Mouse (Mus musculus) lung, postnatal 36 days (tissue): ENCODE results near the gene Scarf2.

Experiments
- DNase-seq: peaks from one replicate; pipeline ENCODE4 v3.0.0; 2022; ENCODE audit warnings: mixed read lengths

The Scarf2 gene

DNA sequence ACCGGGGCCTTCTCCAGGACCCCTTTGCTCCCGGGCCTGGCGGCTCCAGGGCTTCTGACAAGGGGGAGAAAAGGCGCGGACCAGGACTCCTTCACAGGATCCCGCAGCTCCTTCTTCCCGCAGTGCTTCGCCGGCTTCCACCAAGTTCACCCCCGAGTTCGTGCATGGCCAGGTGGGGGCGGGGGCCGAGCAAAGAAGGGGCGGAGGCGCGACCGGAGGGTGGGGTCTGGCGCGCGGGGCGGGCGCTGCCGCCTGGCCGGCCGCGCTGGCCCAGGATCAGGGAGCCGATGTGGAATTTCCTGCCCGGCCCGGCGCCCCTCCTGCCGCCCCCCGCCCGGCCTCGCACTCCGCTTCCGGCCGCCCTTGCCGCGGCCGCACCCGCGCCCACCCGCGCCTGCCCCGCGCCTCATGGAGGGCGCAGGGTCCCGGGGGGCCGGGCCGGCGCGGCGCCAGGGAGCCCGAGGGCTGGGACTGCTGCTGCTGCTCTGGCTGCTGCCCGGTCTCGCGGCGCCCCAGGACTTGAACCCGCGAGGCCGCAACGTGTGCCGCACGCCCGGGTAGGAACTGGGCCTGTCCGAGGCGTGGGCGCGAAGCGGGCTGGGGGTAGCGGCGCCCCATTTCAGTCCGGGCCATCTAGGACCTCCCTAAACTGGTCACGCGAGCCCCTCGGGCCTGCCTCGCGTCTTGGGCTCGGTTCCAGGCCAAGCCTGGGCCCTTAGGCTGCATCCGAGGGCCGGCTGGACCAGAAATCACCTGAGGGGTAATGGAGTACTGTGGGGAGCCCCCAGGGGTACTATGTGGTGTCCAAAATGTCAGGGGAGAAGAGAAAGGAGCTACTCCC is at the start of gene Scarf2:
TSS of gene Scarf2 (plus strand) at position 312 of the 841 bp plus-strand sequence.
- DNase-seq: peak; percentile 75

DNA sequence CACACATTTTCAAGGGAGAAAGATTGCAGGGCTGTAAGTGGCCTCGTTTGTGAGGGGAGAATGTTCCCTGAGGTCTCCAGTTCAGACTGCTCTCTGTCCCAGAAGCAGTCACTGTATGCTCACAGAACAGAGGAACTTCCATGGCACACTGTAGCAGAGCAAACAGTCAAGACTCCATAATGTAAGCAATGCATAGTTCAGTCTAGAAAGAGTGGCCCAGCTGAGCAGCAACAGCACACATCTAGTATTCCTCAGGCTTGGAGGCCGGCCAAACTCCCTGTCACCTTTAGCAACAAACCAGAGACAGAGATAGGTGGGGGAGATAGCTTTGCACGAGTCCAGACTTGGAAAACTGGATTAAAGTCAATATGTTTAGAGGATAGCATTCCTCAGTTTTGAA is 44.1 kb upstream of the Scarf2 start:
- no peak for DNase-seq

DNA sequence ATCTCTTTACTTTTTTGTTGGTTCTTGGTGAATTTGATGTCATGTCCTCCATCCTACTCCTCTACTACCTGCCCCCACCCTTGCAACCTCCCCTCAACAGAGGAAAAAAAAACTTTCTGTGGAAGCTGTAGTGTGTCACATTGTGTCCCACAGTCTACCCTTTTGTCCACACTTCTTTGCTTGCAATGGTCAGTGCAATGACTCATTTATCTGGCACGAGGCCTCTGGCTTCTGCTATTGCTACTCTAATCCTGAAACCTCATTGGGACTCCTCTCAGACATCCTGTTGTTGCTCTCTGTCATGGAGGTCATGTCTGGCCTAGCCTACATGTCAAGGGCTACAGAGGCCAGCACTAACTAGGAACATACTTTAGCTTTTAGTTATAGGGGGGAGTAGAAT is 43.4 kb upstream of the Scarf2 start:
- DNase-seq: no peak

DNA sequence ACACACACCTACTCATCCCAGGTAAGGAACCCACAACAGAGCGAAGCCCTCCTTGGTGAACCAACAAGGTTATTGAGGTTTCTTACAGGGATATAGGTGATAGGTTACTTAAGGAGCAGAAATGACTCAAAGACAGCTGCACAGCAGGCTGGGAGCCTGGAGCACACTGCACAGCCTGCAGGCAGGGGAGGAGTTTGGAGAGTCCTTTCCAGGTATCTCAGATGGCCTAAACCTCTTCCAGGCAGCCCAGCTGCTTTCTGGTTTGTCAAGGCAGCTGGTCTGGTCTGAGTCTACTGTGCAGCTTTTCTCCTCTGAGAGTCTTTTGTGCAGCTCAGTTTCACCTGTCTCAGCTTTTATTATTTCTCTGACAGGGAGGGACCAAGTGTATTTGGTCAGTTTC is 39.3 kb upstream of the Scarf2 start:
- DNase-seq: no peak

DNA sequence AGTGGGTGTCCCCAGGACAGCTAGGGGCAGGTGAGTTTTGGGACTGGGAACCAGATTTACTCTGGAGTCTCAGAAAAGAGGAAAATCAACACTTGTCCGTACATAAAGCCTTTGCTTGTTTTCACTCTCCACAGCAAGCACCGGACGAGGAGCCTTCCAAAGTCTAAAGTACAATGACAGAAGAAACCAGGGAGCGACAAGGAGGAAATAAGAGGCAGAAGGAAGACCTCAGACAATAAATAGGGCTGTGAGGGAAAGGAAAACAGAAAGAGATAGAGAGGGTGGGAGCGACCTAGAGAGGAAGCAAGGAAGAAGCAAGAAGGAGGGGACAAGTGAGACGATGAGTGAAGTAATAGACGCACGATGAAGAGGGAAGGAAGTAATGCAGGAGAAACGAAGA is 38.2 kb upstream of the Scarf2 start:
- DNase-seq: no peak

DNA sequence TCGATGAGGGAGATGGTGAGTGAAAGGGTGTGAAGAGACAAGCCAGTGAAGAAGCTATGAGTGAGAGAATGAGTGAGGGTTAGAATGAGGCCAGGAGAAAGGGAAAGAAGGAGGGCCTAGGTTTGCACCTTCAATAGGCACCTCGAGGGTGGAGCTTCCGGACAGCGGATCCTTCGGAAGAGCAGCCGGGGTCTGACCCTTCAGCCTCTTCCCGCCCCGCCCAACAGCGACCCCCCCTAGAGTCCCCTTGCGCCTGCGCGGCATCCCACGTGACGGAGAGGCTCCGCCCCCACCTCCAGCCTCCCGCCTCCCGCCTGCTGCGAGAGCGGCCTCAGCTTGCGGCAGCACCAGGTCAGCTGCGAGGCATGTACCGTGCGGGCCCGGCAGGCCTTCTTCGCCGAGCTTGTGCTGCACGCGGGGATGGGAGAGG is 37.7 kb upstream of the Scarf2 start, which contains the start of gene Klhl22:
TSS of gene Klhl22 (plus strand) at position 275 of the 430 bp plus-strand sequence.
- peak; percentile 88 for DNase-seq

DNA sequence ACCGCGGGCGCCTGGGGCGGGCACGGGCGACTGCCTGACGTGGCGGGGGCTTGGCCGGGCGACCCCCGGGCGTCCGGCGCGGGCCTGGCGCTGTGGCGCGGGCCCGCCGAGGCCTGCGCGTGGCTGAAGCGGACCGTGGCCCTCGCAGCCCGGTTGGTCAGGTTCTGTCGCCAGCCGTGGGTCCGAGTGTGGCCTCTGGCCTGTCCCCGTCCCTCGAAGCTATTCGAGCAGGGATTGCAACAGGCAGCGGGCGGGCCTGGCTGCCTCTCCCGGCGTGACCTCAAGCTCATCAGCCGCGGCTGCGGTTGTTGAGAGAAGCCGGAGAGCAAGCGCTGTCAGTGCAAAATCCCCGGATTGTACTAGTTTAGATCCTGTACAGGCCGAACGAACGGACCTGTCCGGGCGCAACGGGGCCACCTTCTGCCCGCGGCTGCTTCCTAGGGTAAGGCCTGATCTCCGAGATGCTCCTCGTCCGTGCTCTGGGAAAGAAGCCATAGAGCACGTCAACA is 37.2 kb upstream of the Scarf2 start:
- DNase-seq: peak; percentile 57

DNA sequence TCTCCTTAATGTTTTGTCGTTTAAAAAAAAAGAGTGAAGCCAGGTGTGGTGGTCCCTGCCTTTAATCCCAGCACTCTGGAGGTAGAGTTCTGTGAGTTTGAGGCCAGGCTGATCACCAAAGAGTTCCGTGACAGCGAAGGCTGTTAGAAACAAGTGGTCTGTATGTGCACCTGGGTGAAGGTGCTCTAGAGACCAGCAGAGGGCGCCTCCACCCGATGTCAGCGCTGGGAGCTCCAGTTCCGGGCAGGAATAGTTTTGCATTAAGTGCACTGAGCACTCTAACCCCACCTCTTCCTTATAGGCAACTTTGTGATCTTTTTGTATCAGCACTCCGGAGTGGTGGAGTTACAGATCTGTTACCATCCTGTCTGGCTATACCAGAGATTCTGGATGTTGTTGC is 36.4 kb upstream of the Scarf2 start:
- DNase-seq: peak; percentile 60

DNA sequence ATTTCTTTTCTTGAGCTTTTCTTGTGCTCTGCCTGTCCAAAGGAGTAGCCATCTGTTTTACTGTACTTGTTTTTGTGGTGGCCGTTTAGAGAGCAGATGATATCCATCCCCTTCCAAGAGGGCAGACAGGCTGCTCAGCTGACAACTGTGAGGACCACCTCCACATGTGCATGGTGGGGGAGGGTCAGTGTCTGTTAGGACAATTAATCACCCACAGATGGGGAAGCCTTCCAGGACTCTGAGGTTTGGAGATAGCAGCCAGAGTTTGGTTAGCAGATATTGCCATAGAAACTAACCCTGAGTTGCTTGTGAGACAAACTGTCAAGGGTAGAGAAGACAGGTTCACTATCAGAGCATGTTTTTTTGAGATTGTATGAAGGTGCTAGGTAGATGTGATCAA is 36.0 kb upstream of the Scarf2 start:
- no peak for DNase-seq

DNA sequence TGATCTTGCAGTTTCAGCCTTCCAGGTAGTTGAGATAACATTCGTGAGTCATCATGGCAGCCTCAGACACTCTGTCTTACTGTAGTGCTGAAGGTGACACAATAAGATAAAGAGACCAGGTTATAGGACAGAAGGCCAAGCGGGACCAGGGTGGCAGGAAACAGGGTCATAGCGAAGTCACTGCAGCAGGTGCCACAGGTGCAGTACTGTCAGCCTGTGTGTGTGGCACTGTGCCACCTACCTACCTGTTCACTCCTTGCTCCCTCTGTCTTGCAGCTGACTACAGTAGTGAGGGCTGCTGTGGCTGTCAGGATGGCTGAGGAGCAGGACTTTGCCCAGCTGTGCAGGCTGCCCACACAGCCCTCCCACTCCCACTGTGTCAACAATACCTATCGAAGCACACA is 33.0 kb upstream of the Scarf2 start:
- DNase-seq: no peak

DNA sequence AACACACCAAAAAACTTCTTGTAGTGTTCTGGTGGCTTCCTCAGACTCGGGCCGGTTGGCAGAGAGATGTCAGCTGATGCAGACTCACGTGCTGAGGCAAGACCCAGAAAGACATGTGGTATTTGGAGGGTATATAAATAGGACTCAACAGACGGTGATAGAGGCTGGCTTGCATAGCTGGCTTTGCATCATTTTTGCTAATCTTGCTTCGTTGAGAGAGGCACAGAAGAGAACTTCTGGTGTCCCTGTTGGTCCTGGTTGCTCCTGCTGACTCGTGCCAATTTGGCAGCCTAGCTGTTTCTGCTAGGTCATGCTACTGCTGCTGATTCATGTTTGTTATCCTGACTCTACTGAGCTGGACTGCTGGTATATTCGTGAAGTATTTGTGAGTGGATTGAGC is 28.2 kb upstream of the Scarf2 start:
- DNase-seq: no peak

DNA sequence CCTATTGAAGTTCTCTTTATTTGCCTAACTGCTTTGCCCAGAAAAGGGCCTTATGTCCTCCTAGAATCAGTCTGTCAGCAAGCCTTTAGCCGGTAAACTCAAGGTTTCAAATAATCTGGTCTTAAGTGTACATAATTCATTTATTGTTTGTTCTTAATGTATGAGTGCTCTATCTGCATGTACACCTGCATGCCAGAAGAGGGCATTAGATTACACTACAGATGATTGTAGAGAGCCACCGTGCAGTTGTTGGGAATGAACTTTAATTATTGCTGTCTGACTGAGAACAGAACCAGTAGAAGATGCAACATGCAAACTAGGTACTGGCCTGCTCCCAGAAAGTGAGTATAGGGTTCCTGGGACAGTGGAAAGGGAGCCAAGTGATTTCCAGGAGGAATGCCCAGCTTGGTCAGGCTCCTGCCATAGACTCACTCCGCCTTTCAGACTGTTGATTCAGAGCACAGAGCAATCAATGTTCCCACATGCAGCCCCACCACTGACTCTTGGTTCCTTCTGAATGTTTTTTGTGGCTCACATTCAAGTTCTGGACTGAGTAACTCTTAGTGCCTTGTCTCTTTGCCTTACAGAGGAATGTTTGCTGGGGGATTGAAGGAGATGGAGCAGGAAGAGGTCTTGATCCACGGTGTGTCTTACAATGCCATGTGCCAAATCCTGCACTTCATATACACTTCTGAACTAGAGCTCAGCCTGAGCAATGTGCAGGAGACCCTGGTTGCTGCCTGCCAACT is 25.8 kb upstream of the Scarf2 start:
- DNase-seq: peak; percentile 32

DNA sequence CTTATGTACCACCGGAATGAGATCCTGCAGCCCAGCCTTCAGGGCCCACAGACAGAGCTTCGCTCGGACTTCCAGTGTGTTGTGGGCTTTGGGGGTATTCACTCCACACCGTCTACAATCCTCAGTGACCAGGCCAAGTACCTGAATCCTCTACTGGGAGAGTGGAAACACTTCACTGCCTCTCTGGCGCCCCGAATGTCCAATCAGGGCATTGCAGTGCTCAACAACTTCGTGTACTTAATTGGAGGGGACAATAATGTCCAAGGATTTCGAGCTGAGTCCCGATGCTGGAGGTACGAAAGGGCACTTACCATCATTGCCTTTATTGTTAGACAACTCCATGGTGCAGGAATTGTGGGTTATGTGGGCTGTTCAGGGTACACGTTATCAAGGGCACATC is 20.3 kb upstream of the Scarf2 start:
- peak; percentile 55 for DNase-seq

DNA sequence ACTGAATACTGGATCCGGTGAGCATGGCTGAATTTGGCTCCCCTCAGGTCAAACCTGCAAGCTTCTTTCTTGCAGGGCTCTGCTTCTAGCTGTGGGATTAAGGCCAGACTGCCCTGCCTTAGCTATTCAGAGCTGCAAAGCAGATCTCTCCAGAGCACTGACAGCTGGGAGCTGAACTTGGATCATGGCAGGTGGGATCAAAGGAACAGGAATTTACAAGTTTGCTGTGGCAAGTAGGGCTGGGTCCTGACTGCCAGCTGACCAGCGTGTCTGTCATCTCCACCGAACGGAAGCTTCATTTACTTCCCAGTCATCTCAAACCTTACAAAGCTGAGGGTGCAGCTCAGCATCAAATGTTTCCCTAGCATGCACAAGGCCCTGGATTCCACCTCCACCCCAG is 18.9 kb upstream of the Scarf2 start:
- no peak for DNase-seq

DNA sequence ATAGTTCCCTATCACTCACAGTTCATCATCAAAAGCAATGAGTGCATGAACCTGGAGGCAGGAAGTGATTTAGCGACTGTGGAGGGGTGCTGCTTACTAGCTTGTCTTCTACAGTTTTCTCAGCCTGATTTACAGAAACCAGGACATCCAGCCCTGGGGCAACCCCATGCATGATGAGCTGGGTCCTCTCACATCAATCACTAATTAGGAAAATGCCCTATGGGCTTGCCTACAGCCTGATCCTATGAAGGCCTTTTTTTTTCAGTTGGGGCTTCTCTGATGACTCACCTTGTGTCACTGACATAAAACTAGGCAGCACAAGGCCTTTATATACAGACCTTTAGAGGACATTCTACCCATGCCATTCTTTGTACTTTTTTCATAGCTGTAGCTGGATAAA is 17.4 kb upstream of the Scarf2 start:
- no peak for DNase-seq

DNA sequence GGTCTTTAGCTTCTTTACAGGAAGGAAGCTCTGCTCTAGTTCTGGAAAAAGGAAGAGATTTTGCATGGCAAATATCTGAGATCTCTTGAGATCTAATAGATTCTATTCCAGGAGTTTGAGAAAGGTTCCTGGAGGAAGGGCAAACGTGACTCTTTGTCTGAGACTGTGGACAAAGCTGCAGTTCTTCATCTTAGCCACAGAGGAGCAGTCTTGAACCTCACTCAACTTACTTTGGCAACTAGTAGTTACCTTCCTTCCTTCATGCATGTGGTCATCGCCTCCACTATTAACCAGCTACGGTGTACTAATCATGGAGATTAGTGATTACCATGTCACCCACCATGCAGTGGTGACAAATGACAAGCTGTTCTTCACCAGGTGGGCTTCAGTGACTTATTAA is 11.7 kb upstream of the Scarf2 start:
- DNase-seq: peak; percentile 34

DNA sequence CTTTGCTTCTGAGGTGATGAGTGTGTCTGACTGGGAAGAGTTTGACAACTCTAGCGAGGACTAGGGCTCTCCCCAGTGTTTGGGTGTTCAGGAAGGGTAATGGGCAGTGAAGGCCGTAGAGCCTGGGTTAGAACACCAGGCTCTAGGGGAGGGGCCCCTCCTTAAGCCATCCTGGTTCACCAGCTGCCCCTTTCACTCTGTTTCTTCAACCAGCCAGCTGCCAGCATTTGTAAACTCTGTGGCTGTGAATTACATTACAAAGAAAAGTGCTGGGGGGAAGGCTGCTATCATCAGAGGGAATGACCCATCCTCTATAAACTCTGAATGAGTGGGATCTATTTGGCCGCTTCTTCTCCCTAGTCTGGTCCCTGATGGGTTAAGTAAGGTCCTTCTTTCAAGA is 4.4 kb upstream of the Scarf2 start:
- no peak for DNase-seq

DNA sequence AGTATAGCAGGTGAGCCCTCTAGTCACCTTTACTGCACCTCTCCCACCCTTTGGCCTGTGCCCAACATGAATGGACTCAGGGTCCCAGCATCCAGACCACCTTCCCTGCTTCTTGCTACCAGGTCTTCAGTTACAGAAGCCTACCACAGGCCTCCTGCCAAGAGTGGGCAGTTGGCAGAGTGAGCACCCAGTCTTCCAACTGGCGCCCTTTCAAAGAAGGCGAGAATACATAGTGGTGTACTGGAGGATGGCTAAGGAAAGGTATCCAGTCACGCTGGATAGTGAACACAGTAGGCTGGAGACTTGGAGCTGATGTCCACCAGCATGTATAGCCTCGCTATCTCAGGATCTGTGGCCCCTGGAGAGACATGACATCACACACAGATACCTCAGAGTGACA is 3.0 kb upstream of the Scarf2 start:
- DNase-seq: no peak

DNA sequence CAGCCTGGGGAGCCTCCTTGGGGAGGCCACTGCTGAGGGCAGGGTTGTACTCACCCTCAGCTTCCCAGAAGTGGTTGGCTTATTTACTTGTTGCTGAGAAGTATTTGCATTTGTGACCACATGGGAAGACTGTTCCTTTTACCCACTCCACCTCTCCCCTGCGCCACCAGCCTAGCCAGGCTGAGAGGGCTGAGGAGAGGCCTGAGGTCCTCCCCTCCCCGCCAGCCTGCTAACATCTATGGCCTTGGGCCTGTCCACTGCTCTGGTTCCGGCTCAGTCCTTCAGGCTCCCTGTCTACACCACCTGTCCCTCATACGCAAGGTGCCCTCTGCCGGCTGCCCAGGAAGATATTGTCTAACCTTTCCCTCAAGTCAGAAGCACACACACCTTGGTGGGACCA is 1.4 kb upstream of the Scarf2 start:
- peak; percentile 75 for DNase-seq

DNA sequence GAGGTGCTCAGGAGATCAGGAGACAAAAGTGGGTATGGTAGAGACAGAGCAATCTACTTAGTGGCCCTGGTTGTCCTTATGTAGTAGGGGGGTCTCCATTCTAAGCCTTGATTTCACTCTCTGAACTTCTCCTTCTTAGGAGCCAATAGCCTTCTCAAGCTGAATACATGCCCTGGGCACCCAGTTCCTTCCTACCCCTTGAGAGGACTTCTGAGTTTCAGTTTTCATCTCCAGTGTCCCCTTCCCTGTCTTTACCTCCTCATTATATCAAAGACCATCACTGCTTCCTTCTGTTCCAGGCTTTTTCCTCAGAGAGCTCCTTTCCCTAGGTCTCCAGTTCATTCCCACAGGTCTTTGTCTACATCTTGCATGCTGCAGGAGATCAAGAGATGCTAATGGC is 563 bp upstream of the Scarf2 start:
- DNase-seq: no peak

DNA sequence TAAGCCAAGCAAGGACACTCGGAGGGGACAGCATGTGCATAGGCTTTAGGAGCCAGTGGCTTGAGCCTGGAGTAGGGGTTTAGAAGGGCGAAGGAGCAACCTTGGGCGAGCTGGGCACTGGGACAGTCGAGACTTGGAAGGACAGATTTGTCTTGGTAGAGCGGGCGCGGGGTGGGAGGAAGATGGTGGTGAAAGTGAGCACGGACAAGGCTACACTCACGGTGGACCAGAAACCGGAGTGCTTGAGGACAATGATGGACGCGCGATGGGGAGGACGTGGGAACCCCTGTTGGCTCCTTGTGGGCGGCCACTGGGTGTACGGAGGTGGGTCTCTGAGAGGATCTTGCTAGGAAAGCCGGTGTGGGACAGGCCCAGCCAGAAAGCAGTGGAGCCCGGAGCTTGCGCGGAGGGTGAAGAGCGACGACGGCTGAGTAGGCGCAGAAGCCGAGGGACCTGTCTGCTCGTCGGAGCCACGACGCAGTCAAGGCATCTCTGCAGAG is 780 bp downstream of the Scarf2 start:
- no peak for DNase-seq

DNA sequence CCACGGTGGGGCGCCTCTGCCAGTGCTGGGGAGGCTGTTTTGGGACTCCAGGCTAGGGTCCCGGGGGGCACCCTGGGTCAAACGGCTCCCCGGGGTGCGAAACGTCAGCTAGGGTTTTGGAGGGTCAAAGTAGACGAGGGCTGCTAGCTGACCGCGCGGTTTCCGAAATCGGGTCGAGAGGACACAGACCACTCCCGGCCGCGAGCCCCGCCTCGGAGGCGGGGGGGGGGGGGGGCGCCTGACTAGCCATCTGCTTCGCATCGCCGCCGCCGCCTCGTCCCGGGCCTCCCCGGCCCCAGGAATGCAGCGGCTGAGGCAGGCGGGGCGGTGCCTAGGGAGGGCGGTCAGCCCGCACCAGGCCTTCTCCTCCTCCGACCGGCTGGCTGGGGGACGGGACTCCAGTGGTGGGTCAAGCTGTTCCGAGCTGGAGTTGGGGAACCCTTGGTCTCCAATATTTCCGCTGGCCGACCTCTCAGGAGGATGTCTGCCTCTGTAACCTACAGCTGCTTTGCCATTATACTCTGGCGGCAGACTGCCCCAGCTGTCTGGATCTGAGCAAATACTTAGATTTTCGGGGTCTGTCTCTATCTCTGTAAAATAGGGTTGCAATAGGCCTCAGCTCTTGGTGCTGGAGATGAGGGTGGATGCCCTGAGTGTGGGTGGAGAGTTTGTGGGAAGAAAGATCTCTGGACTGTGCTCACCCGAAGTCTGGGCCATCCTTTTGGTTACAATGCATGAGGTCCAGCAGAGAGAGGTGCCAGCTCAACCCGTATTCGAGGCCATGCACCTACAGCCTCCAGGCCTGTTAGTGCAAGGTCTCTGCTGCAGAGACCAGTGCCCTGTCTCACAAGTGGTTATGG is 1.5 kb downstream of the Scarf2 start:
- peak; percentile 77 for DNase-seq

DNA sequence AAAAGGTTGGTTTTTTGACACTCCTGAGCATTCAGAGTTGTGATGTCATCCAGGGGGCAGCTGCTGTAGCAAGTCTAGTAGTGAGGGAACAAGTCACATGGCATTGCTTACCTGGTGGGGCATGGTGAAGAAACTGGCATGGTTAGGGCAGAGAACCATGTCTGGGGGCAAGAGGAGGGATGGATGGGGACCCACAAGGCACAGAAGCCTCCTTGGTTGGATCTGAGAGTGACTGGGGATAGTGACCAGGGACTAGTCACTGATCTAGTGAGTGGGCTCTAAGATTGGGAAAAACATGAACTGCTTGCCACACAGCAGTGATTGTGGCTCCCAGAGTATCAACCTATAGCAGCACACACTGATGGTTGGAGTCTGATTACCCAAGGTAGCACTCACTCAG is 2.5 kb downstream of the Scarf2 start:
- no peak for DNase-seq
